ENCODE assay signal across 18 mouse cellular contexts in genomic region chr7:35347918-35348700, GRCm38 (mm10). TPM values are rescaled to one million over a fixed set of nuclear protein-coding genes. Genes with fewer than 3 reads are reported as not detected.
A peak's percentile ranks its signal among the peaks of the same experiment; 100 is the strongest.
DNase-seq lines count a peak whose midpoint lies in the region; ATAC-seq and TF ChIP-seq lines count a peak whose summit lies in the region.
"Had no signal": no experiment of that assay in that cellular context is flagged by ENCODE, and none has a peak within 500 bp of the region (broad histone marks: within the 10 kb centered on the region; RNA-seq: fewer than 3 reads in every experiment).

No protein-coding gene starts in this region.

- WGBS in liver, adult 2 months = 27% methylated on average over 18 of the region's 18 CpGs
- 76% methylated on average over 17 of the region's 18 CpGs for WGBS in forebrain, embryonic 15.5 days
- 72% methylated on average over 18 of the region's 18 CpGs for WGBS in embryonic facial prominence, embryonic 10.5 days

- no peaks in the 10 kb centered on the region for H3K36me3 ChIP-seq in ES-Bruce4 (ENCODE audit: control insufficient read depth, insufficient read depth, low read length, poor library complexity, severe bottlenecking)
- no peaks in the 10 kb centered on the region for H3K36me3 ChIP-seq in MEL (ENCODE audit: control insufficient read depth in 1 of 2, insufficient read depth in 2 of 2, low read length in 2 of 2)
- H3K36me3 ChIP-seq in liver, adult 2 months (ENCODE audit: control insufficient read depth, insufficient read depth, low read length) = no peaks in the 10 kb centered on the region
- no peaks in the 10 kb centered on the region for H3K36me3 ChIP-seq in forebrain, embryonic 15.5 days
- no peaks in the 10 kb centered on the region for H3K36me3 ChIP-seq in embryonic facial prominence, embryonic 10.5 days (replicated peaks)
- H3K36me3 ChIP-seq: embryonic facial prominence, embryonic 13.5 days; heart, embryonic 15.5 days; hindbrain, embryonic 10.5 days; neural tube, embryonic 12.5 days had no signal

- H3K9ac ChIP-seq in ES-Bruce4 (ENCODE audit: low read depth, poor library complexity, severe bottlenecking) (peak overlapping the region; percentile 6; the same call in 1 of the 2 replicates), MEL (ENCODE audit: control insufficient read depth, low read depth, low read length, poor library complexity, severe bottlenecking) (no peak overlapping the region)
- peak overlapping the region; percentile 61 for H3K9ac ChIP-seq in liver, adult 2 months (ENCODE audit: low read depth, low read length)
- H3K9ac ChIP-seq in forebrain, embryonic 15.5 days (replicated peaks) = no peak overlapping the region
- H3K9ac ChIP-seq: embryonic facial prominence, embryonic 13.5 days; heart, embryonic 15.5 days; neural tube, embryonic 12.5 days had no signal

- H3K4me1 ChIP-seq in ES-Bruce4 (ENCODE audit: control insufficient read depth, insufficient read depth, low read length) (peaks cover 12% of the 10 kb centered on the region), MEL (ENCODE audit: control insufficient read depth in 1 of 2, insufficient read depth in 2 of 2, low read length in 2 of 2) (no peaks in the 10 kb centered on the region)
- peaks cover 24% of the 10 kb centered on the region for H3K4me1 ChIP-seq in liver, adult 2 months (ENCODE audit: control insufficient read depth, insufficient read depth, low read length)
- no peaks in the 10 kb centered on the region for H3K4me1 ChIP-seq in forebrain, embryonic 15.5 days
- no peaks in the 10 kb centered on the region for H3K4me1 ChIP-seq in embryonic facial prominence, embryonic 10.5 days
- H3K4me1 ChIP-seq: embryonic facial prominence, embryonic 13.5 days; heart, embryonic 15.5 days; neural tube, embryonic 12.5 days had no signal

- TF ChIP-seq RAD21 in MEL (IDR thresholded peaks at IDR 0.05; ENCODE audit: low read depth, low read length) = no peak

- peak; percentile 13 for DNase-seq in MEL (ENCODE audit: low read depth, low spot score)
- peak; percentile 91 for DNase-seq in liver, adult 2 months (ENCODE audit: extremely low read depth, low read depth, low spot score)
- peak; percentile 30 for DNase-seq in lung, postnatal 10 days
- no peak for DNase-seq in embryonic facial prominence, embryonic 10.5 days (ENCODE audit: low spot score)
- DNase-seq: cerebellum, adult 18-20 months; kidney, adult 11 months; layer of hippocampus, postnatal 36 days; right cerebral cortex, postnatal 25 days had no signal

- H3K9me3 ChIP-seq in ES-Bruce4 (replicated peaks; ENCODE audit: control insufficient read depth, insufficient read depth, low read length, poor library complexity, severe bottlenecking) (no peaks in the 10 kb centered on the region), MEL (replicated peaks; ENCODE audit: insufficient read depth, low read length) (no peaks in the 10 kb centered on the region)
- H3K9me3 ChIP-seq in forebrain, embryonic 15.5 days = no peaks in the 10 kb centered on the region
- no peaks in the 10 kb centered on the region for H3K9me3 ChIP-seq in embryonic facial prominence, embryonic 10.5 days
- H3K9me3 ChIP-seq: heart, embryonic 15.5 days; hindbrain, embryonic 10.5 days; neural tube, embryonic 12.5 days had no signal

- H3K4me2 ChIP-seq in forebrain, embryonic 15.5 days (replicated peaks) = no peak overlapping the region
- H3K4me2 ChIP-seq: embryonic facial prominence, embryonic 13.5 days; heart, embryonic 15.5 days; neural tube, embryonic 12.5 days had no signal

- H3K4me3 ChIP-seq in ES-Bruce4 (ENCODE audit: low read depth, low read length) = no peak overlapping the region
- no peak overlapping the region for H3K4me3 ChIP-seq in MEL (ENCODE audit: control insufficient read depth in 1 of 2, insufficient read depth in 1 of 2, low read depth in 2 of 2, low read length in 2 of 2)
- no peak overlapping the region for H3K4me3 ChIP-seq in liver, adult 2 months (ENCODE audit: insufficient read depth, low read depth, low read length)
- H3K4me3 ChIP-seq in forebrain, embryonic 15.5 days = no peak overlapping the region
- no peak overlapping the region for H3K4me3 ChIP-seq in embryonic facial prominence, embryonic 10.5 days
- H3K4me3 ChIP-seq: embryonic facial prominence, embryonic 13.5 days; heart, embryonic 15.5 days; hindbrain, embryonic 10.5 days; neural tube, embryonic 12.5 days had no signal

- peak; percentile 78 for TF ChIP-seq EP300 in ES-Bruce4 (IDR thresholded peaks at IDR 0.05; ENCODE audit: insufficient read depth, low read depth, low read length)
- no peak for TF ChIP-seq EP300 in MEL (IDR thresholded peaks at IDR 0.05; ENCODE audit: low read depth in 1 of 2, low read length in 2 of 2)

- TF ChIP-seq POLR2A in ES-Bruce4 (IDR thresholded peaks at IDR 0.05; ENCODE audit: insufficient read depth, low read length) (no peak), MEL (IDR thresholded peaks at IDR 0.05; ENCODE audit: control insufficient read depth in 1 of 2, insufficient read depth in 1 of 2, low read depth in 1 of 2, low read length in 2 of 2, poor library complexity in 1 of 2) (no peak)
- TF ChIP-seq POLR2A in liver, adult 2 months (IDR thresholded peaks at IDR 0.05; ENCODE audit: extremely low read depth, insufficient read depth, low read length) = no peak

- no peaks in the 10 kb centered on the region for H3K79me2 ChIP-seq in MEL (ENCODE audit: control insufficient read depth, insufficient read depth, low read length, poor library complexity)
- peaks cover 22% of the 10 kb centered on the region for H3K79me2 ChIP-seq in liver, adult 2 months (ENCODE audit: control insufficient read depth, insufficient read depth, low read length)

- H3K27me3 ChIP-seq in ES-Bruce4 (ENCODE audit: control insufficient read depth, insufficient read depth, low read length, poor library complexity, severe bottlenecking) = no peaks in the 10 kb centered on the region
- no peaks in the 10 kb centered on the region for H3K27me3 ChIP-seq in MEL (ENCODE audit: control insufficient read depth in 1 of 2, insufficient read depth in 2 of 2, low read length in 2 of 2)
- no peaks in the 10 kb centered on the region for H3K27me3 ChIP-seq in liver, adult 2 months (ENCODE audit: control insufficient read depth, insufficient read depth, low read length)
- no peaks in the 10 kb centered on the region for H3K27me3 ChIP-seq in forebrain, embryonic 15.5 days
- no peaks in the 10 kb centered on the region for H3K27me3 ChIP-seq in embryonic facial prominence, embryonic 10.5 days (replicated peaks; ENCODE audit: low read depth, poor library complexity, severe bottlenecking)
- H3K27me3 ChIP-seq: embryonic facial prominence, embryonic 13.5 days; heart, embryonic 15.5 days; neural tube, embryonic 12.5 days had no signal

- no peak for TF ChIP-seq CTCF in ES-Bruce4 (IDR thresholded peaks at IDR 0.05; ENCODE audit: low read depth, low read length)
- TF ChIP-seq CTCF in MEL (IDR thresholded peaks at IDR 0.05 in 2 of 3, conservative IDR thresholded peaks at IDR 0.05 in 1 of 3; ENCODE audit: control insufficient read depth in 1 of 3, insufficient read depth in 1 of 3, low read depth in 2 of 3, low read length in 3 of 3, poor library complexity in 1 of 3, severe bottlenecking in 1 of 3) = no peak
- no peak for TF ChIP-seq CTCF in liver, adult 2 months (IDR thresholded peaks at IDR 0.05; ENCODE audit: low read depth, low read length)

- peak overlapping the region; percentile 79 for H3K27ac ChIP-seq in ES-Bruce4 (ENCODE audit: insufficient read depth, low read length)
- H3K27ac ChIP-seq in MEL (ENCODE audit: control insufficient read depth, low read depth, low read length) = no peak overlapping the region
- peak overlapping the region; percentile 93 for H3K27ac ChIP-seq in liver, adult 2 months (replicated peaks; ENCODE audit: insufficient read depth, low read depth, low read length)
- no peak overlapping the region for H3K27ac ChIP-seq in forebrain, embryonic 15.5 days (replicated peaks)
- no peak overlapping the region for H3K27ac ChIP-seq in embryonic facial prominence, embryonic 10.5 days (replicated peaks)
- H3K27ac ChIP-seq: embryonic facial prominence, embryonic 13.5 days; heart, embryonic 15.5 days; hindbrain, embryonic 10.5 days; neural tube, embryonic 12.5 days had no signal

- no peak for ATAC-seq in forebrain, embryonic 15.5 days (replicated peaks)
- no peak for ATAC-seq in granulocyte monocyte progenitor cell, adult 5-6 weeks (replicated peaks; ENCODE audit: poor library complexity, severe bottlenecking)
- ATAC-seq: CD4-positive, CD25-positive, alpha-beta regulatory T cell, adult 4 months; midbrain, embryonic 16.5 days had no signal

RNA-seq across cellular contexts. Expression of gene Rhpn2, which starts 14.1 kb away (rescaled TPM):
- polyA plus RNA-seq in ES-Bruce4 (2011; ENCODE audit: insufficient read depth, insufficient read length, low read depth, missing spikeins) (22.1 and 26.5 TPM in 2 replicates), MEL (2012; ENCODE audit: insufficient read depth in 1 of 2, insufficient read length in 2 of 2, low read depth in 1 of 2, low replicate concordance in 2 of 2, missing spikeins in 1 of 2) (1 to 10 TPM in 1 of 2 experiments, not detected in 1; 1.2 TPM)
- total RNA-seq in MEL (2012; rRNA removed) = 0.46 and 0.58 TPM in 2 replicates
- total RNA-seq in liver, adult 2 months (2014; rRNA removed) = 14.0 and 18.5 TPM in 2 replicates
- 6.8 and 6.9 TPM in 2 replicates for polyA plus RNA-seq in liver, adult 2 months (2012; rRNA removed)
- 0.95 and 1.3 TPM in 2 replicates for polyA plus RNA-seq in forebrain, embryonic 15.5 days (2015; fragmentation: Nextera tagmentation; extraction: Ambion mirVana)
- total RNA-seq in granulocyte monocyte progenitor cell, adult 5-6 weeks (2014; fragmentation: Nextera tagmentation) = not detected in 2 replicates
- not detected in 2 replicates for total RNA-seq in granulocyte monocyte progenitor cell, adult 5-6 weeks (2017)
- 5.2 and 5.5 TPM in 2 replicates for polyA plus RNA-seq in embryonic facial prominence, embryonic 10.5 days (2016; fragmentation: Nextera tagmentation; extraction: Ambion mirVana)
- total RNA-seq: megakaryocyte, adult 5-6 weeks had no signal

RNA-seq across cellular contexts. Expression of gene Gpatch1, which starts 29.9 kb away (rescaled TPM):
- 12.5 and 12.7 TPM in 2 replicates for polyA plus RNA-seq in ES-Bruce4 (2011; ENCODE audit: insufficient read depth, insufficient read length, low read depth, missing spikeins)
- total RNA-seq in MEL (2012; rRNA removed) = 7.9 and 8.5 TPM in 2 replicates
- 10 to 100 TPM in 1 of 2 experiments, not detected in 1; 13.4 TPM for polyA plus RNA-seq in MEL (2012; ENCODE audit: insufficient read depth in 1 of 2, insufficient read length in 2 of 2, low read depth in 1 of 2, low replicate concordance in 2 of 2, missing spikeins in 1 of 2)
- total RNA-seq in liver, adult 2 months (2014; rRNA removed) = 4.1 and 5.3 TPM in 2 replicates
- 1.9 and 2.5 TPM in 2 replicates for polyA plus RNA-seq in liver, adult 2 months (2012; rRNA removed)
- 22.8 and 25.2 TPM in 2 replicates for polyA plus RNA-seq in forebrain, embryonic 15.5 days (2015; fragmentation: Nextera tagmentation; extraction: Ambion mirVana)
- total RNA-seq in granulocyte monocyte progenitor cell, adult 5-6 weeks (2014; fragmentation: Nextera tagmentation) = 20.4 and 29.5 TPM in 2 replicates
- total RNA-seq in granulocyte monocyte progenitor cell, adult 5-6 weeks (2017) = 15.4 and 17.4 TPM in 2 replicates
- polyA plus RNA-seq in embryonic facial prominence, embryonic 10.5 days (2016; fragmentation: Nextera tagmentation; extraction: Ambion mirVana) = 17.9 and 18.7 TPM in 2 replicates

RNA-seq across cellular contexts. Expression of gene Faap24, which starts 48.5 kb away (rescaled TPM):
- polyA plus RNA-seq in ES-Bruce4 (2011; ENCODE audit: insufficient read depth, insufficient read length, low read depth, missing spikeins) = 8.7 and 9.1 TPM in 2 replicates
- total RNA-seq in MEL (2012; rRNA removed) = 11.9 and 15.3 TPM in 2 replicates
- 10 to 100 TPM in 1 of 2 experiments, not detected in 1; 26.7 TPM for polyA plus RNA-seq in MEL (2012; ENCODE audit: insufficient read depth in 1 of 2, insufficient read length in 2 of 2, low read depth in 1 of 2, low replicate concordance in 2 of 2, missing spikeins in 1 of 2)
- total RNA-seq in liver, adult 2 months (2014; rRNA removed) = 0.81 and 1.0 TPM in 2 replicates
- 1.8 and 2.1 TPM in 2 replicates for polyA plus RNA-seq in liver, adult 2 months (2012; rRNA removed)
- 21.3 and 24.6 TPM in 2 replicates for polyA plus RNA-seq in forebrain, embryonic 15.5 days (2015; fragmentation: Nextera tagmentation; extraction: Ambion mirVana)
- 15.7 and 16.8 TPM in 2 replicates for total RNA-seq in granulocyte monocyte progenitor cell, adult 5-6 weeks (2014; fragmentation: Nextera tagmentation)
- total RNA-seq in granulocyte monocyte progenitor cell, adult 5-6 weeks (2017) = 11.3 and 14.3 TPM in 2 replicates
- polyA plus RNA-seq in embryonic facial prominence, embryonic 10.5 days (2016; fragmentation: Nextera tagmentation; extraction: Ambion mirVana) = 17.6 and 20.5 TPM in 2 replicates

RNA-seq across cellular contexts. Expression of gene Cep89, which starts 48.7 kb away (rescaled TPM):
- polyA plus RNA-seq in ES-Bruce4 (2011; ENCODE audit: insufficient read depth, insufficient read length, low read depth, missing spikeins) = 37.2 and 40.2 TPM in 2 replicates
- 13.1 and 15.8 TPM in 2 replicates for total RNA-seq in MEL (2012; rRNA removed)
- polyA plus RNA-seq in MEL (2012; ENCODE audit: insufficient read depth in 1 of 2, insufficient read length in 2 of 2, low read depth in 1 of 2, low replicate concordance in 2 of 2, missing spikeins in 1 of 2) = 10 to 100 TPM in 1 of 2 experiments, not detected in 1; 44.5 TPM
- 3.2 TPM in 2 replicates for total RNA-seq in liver, adult 2 months (2014; rRNA removed)
- 3.3 and 5.0 TPM in 2 replicates for polyA plus RNA-seq in liver, adult 2 months (2012; rRNA removed)
- 39.4 and 42.2 TPM in 2 replicates for polyA plus RNA-seq in forebrain, embryonic 15.5 days (2015; fragmentation: Nextera tagmentation; extraction: Ambion mirVana)
- 5.7 and 7.2 TPM in 2 replicates for total RNA-seq in granulocyte monocyte progenitor cell, adult 5-6 weeks (2014; fragmentation: Nextera tagmentation)
- 8.4 and 10.6 TPM in 2 replicates for total RNA-seq in granulocyte monocyte progenitor cell, adult 5-6 weeks (2017)
- 59.0 and 63.3 TPM in 2 replicates for polyA plus RNA-seq in embryonic facial prominence, embryonic 10.5 days (2016; fragmentation: Nextera tagmentation; extraction: Ambion mirVana)

Comparison
In these comparisons a context has a peak if more than half of its experiments do, and no peak if none do; other contexts are left out.
1. H3K27ac ChIP-seq: peak in ES-Bruce4 (single experiment) and liver, adult 2 months (single experiment); none in MEL (single experiment), forebrain, embryonic 15.5 days (single experiment) and embryonic facial prominence, embryonic 10.5 days (single experiment).
2. H3K9ac ChIP-seq: peak in ES-Bruce4 (single experiment) and liver, adult 2 months (single experiment); none in MEL (single experiment) and forebrain, embryonic 15.5 days (single experiment).